Mouse (Mus musculus) layer of hippocampus, adult 2 months (tissue): ENCODE measurements around the gene BC017158. TPM values are rescaled to one million over a fixed set of nuclear protein-coding genes. Genes with fewer than 3 reads are reported as not detected.
"Not testable (repeated sequence)": the region's sequence is repeated elsewhere in the genome, so short reads cannot be mapped to it uniquely, and the experiment has no call there.

Experiments used
- DNase-seq, 2 experiments: peaks; one replicate each; pipeline ENCODE4 v3.0.0; 2022; ENCODE audit warnings: low spot score in 2 of 2
- H3K27ac ChIP-seq: fragments of 200-600 bp; 2 replicates; pipeline ENCODE4 v1.8.1; 2022
- H3K4me3 ChIP-seq: fragments of 200-600 bp; 2 replicates; pipeline ENCODE4 v1.8.1; 2022; ENCODE audit warnings: mild to moderate bottlenecking
- CTCF ChIP-seq: fragments of 200-600 bp; conservative IDR thresholded peaks from 2 replicates; pipeline ENCODE4 v1.8.1; 2022; ENCODE audit warnings: antibody characterized with exemption, mild to moderate bottlenecking, moderate library complexity
- long read RNA-seq, 2 experiments: library from polyadenylated mRNA; stranded (forward); transcript quantifications; one replicate each; pipeline ENCODE4 v2.0.0; 2021; ENCODE audit warnings: borderline mapping rate in 2 of 2
- total RNA-seq, 2 experiments: library from RNA; stranded (reverse); gene quantifications; 2 replicates each; pipeline ENCODE4 v1.2.3; 2021

BC017158 gene
- 10 to 100 TPM; 26.5 to 27.0 TPM for total RNA-seq
- long read RNA-seq, experiment 1, transcript BC017158-201 (13 exons, 2,627 nt): major isoform, 21 of 30 reads
- long read RNA-seq, experiment 1, partial matches to known transcripts: 4 of 30 reads
- long read RNA-seq, experiment 1, other reads (novel, unspliced or antisense): 4 of 30 reads
- long read RNA-seq, experiment 2, transcript BC017158-201 (13 exons, 2,627 nt): major isoform, 25 of 34 reads
- long read RNA-seq, experiment 2, partial matches to known transcripts: 5 of 34 reads
- long read RNA-seq, experiment 2, other reads (novel, unspliced or antisense): 3 of 34 reads

GRCm38 (mm10) chr7:128297617-128298480 is at the start of gene BC017158:
Gene BC017158 (minus strand): TSS chr7:128298170.
- Histone ChIP-seq H3K4me3 (peak within 1 kb of the TSS; percentile 68), H3K27ac (peak within 1 kb of the TSS; percentile 84)
- peak; percentile 52 to 68 for DNase-seq
- peak; percentile 21; the same call in 1 of the 2 replicates for TF ChIP-seq CTCF

GRCm38 (mm10) chr7:128346991-128347390 is 49.0 kb upstream of the BC017158 start:
- no peak for DNase-seq
- Histone ChIP-seq H3K4me3 (no peak overlapping the region), H3K27ac (no peak overlapping the region)
- no peak for TF ChIP-seq CTCF

GRCm38 (mm10) chr7:128346522-128346921 is 48.6 kb upstream of the BC017158 start:
- no peak for TF ChIP-seq CTCF
- DNase-seq: no peak
- Histone ChIP-seq H3K4me3 (no peak overlapping the region), H3K27ac (no peak overlapping the region)

GRCm38 (mm10) chr7:128345691-128346090 is 47.7 kb upstream of the BC017158 start:
- no peak overlapping the region for H3K27ac ChIP-seq
- H3K4me3 ChIP-seq: no peak overlapping the region
- TF ChIP-seq CTCF: no peak
- no peak for DNase-seq

GRCm38 (mm10) chr7:128344928-128345653 is 47.1 kb upstream of the BC017158 start:
- peak; percentile 39 to 81 for DNase-seq
- TF ChIP-seq CTCF: peak; percentile 100
- H3K27ac ChIP-seq: no peak overlapping the region
- H3K4me3 ChIP-seq: no peak overlapping the region

DNA sequence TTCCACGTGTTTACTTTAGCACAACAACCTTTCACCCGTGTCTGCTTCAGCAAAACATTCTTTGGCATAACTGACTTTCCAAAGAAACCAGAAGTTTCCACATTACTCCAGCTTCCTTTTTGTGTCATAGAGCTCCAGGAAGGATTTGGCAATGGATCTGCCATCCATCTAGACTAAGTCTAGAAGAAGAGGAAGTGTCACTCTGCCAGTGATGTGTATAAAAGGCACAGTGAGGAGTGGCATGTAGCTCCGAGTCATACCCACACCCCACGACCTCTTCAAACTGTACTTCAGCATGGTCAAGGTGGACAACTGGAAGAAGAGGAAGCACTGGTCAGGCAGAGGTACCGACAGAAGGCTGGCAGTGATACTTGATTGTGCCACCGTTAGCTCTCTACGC is 46.5 kb upstream of the BC017158 start:
- no peak for TF ChIP-seq CTCF
- no peak overlapping the region for H3K4me3 ChIP-seq
- DNase-seq: no peak
- H3K27ac ChIP-seq: no peak overlapping the region

DNA sequence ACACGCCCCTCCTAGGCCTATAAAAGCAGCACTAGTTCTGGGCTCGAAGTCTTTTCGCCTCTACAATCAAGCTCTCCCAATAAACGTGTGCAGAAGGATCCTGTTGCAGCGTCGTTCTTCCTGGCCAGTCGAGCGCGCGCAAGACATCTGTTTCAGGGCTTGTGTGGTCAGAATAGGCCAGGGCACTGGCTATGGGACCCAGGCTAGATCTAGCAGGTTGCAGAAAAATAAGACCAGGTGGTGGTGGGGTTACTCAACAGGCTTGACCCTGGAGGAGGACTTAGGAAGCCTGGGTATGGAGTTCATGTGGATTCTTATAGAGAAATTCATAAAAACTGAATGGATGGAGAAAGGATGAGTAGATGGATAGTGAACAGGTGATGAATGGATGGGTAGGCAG is 44.7 kb upstream of the BC017158 start:
- H3K27ac ChIP-seq, H3K4me3 ChIP-seq, DNase-seq: not testable (repeated sequence)

GRCm38 (mm10) chr7:128340321-128340720 is 42.4 kb upstream of the BC017158 start:
- not testable (repeated sequence) for H3K27ac ChIP-seq, DNase-seq, H3K4me3 ChIP-seq

GRCm38 (mm10) chr7:128332896-128333295 is 34.9 kb upstream of the BC017158 start:
- 0 out of 2 replicates have a peak, but pooled peaks have one; percentile 18 for TF ChIP-seq CTCF
- H3K27ac ChIP-seq: no peak overlapping the region
- H3K4me3 ChIP-seq: no peak overlapping the region
- no peak for DNase-seq

GRCm38 (mm10) chr7:128330981-128331380 is 33.0 kb upstream of the BC017158 start:
- TF ChIP-seq CTCF: no peak
- no peak overlapping the region for H3K4me3 ChIP-seq
- no peak overlapping the region for H3K27ac ChIP-seq
- DNase-seq: no peak

DNA sequence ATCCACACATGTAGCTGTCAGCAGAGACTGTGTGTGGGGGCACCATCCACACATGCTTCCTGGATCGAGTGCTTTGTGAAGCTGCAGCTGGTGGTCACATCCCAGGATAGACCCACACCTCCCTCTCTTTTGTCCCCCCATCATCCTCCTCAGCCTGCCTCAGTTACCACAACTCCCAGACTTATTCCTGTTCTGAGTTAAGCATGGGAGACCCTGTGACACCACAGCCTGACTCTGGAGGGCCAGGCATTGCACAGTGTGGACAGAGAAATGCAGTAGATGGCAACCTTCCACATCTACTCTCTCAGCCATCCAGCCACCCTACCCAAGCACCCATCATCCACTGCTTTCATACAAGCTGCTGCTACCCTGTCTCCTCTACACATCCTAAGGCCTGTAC is 27.0 kb upstream of the BC017158 start:
- no peak for DNase-seq
- H3K4me3 ChIP-seq: no peak overlapping the region
- TF ChIP-seq CTCF: no peak
- H3K27ac ChIP-seq: no peak overlapping the region

- TF ChIP-seq CTCF: no peak
These were observed 23.3 kb upstream of the BC017158 start for GRCm38 (mm10) chr7:128321260-128321659.

More at GRCm38 (mm10) chr7:128321260-128321659, 23.3 kb upstream of the BC017158 start:
- no peak overlapping the region for H3K27ac ChIP-seq
- no peak for DNase-seq
- H3K4me3 ChIP-seq: no peak overlapping the region
